In genomic region chr15:88828800-88829705, GRCm38 (mm10) we compare ENCODE assay signal across 8 mouse cellular contexts. TPM values are rescaled to one million over a fixed set of nuclear protein-coding genes. Genes with fewer than 3 reads are reported as not detected.
A peak's percentile ranks its signal among the peaks of the same experiment; 100 is the strongest.
DNase-seq lines count a peak whose midpoint lies in the region; ATAC-seq lines count a peak whose summit lies in the region.

No protein-coding gene starts in this region.

- peak; percentile 91 to 97 for DNase-seq in adrenal gland, adult (ENCODE audit: inconsistent age in 2 of 2, low spot score in 1 of 2)
- DNase-seq in embryo, embryonic 10.5 days (ENCODE audit: low spot score) = peak; percentile 91
- peak; percentile 76 for DNase-seq in gastrocnemius, postnatal 25 days
- peak; percentile 78 to 90 for DNase-seq in left cerebral cortex, postnatal 10 days (ENCODE audit: extremely low spot score in 1 of 2, low spot score in 2 of 2)
- DNase-seq in right cerebral cortex, postnatal 10 days (ENCODE audit: low spot score in 2 of 2) = peak; percentile 86 to 92
- DNase-seq in urinary bladder, postnatal 10 days (ENCODE audit: low spot score) = peak; percentile 74

- peak; percentile 91 for ATAC-seq in inflammation-experienced regulatory T-cells, adult 6 months
- peak; percentile 91 for ATAC-seq in megakaryocyte progenitor cell, adult 5-6 weeks (replicated peaks; ENCODE audit: poor library complexity)

- intact Hi-C loops in left cerebral cortex, postnatal 10 days (cut with DNase I) = loop anchor here (1.0 to 5.0 kb wide), 3 partner anchors 33 to 92 kb away; partner anchors contain the start of gene Pim3

RNA-seq across cellular contexts. Expression of gene Creld2, which starts 9.6 kb away (rescaled TPM):
- total RNA-seq in gastrocnemius, postnatal 25 days (2021) = 1 to 10 TPM; 9.8 to 9.9 TPM
- 10 to 100 TPM; 22.9 to 40.9 (median 28.4) TPM for polyA plus RNA-seq in inflammation-experienced regulatory T-cells, adult 6 months (2017; shearing (Covaris generic))
- 10 to 100 TPM; 14.2 to 18.8 TPM for total RNA-seq in left cerebral cortex, postnatal 10 days (2021)
- total RNA-seq in megakaryocyte progenitor cell, adult 5-6 weeks (2015) = 65.2 and 68.1 TPM in 2 replicates
- 117 and 124 TPM in 2 replicates for total RNA-seq in megakaryocyte progenitor cell, adult 5-6 weeks (2017)

RNA-seq across cellular contexts. Expression of gene Alg12, which starts 9.9 kb away (rescaled TPM):
- total RNA-seq in gastrocnemius, postnatal 25 days (2021) = 1 to 10 TPM; 3.5 to 5.2 TPM
- 10 to 100 TPM; 12.8 to 22.4 (median 15.8) TPM for polyA plus RNA-seq in inflammation-experienced regulatory T-cells, adult 6 months (2017; shearing (Covaris generic))
- 10 to 100 TPM in 1 of 2 experiments, 1 to 10 TPM in 1; 8.8 to 10.4 TPM for total RNA-seq in left cerebral cortex, postnatal 10 days (2021)
- 10.9 and 18.2 TPM in 2 replicates for total RNA-seq in megakaryocyte progenitor cell, adult 5-6 weeks (2015)
- 7.9 and 10.3 TPM in 2 replicates for total RNA-seq in megakaryocyte progenitor cell, adult 5-6 weeks (2017)

RNA-seq across cellular contexts. Expression of gene Pim3, which starts 32.9 kb away (rescaled TPM):
- 10 to 100 TPM; 20.6 to 22.2 TPM for total RNA-seq in gastrocnemius, postnatal 25 days (2021)
- 1 to 10 TPM; 3.0 to 4.1 (median 4.0) TPM for polyA plus RNA-seq in inflammation-experienced regulatory T-cells, adult 6 months (2017; shearing (Covaris generic))
- total RNA-seq in left cerebral cortex, postnatal 10 days (2021) = 10 to 100 TPM; 40.6 to 44.0 TPM
- 11.0 and 18.0 TPM in 2 replicates for total RNA-seq in megakaryocyte progenitor cell, adult 5-6 weeks (2015)
- 11.1 and 14.3 TPM in 2 replicates for total RNA-seq in megakaryocyte progenitor cell, adult 5-6 weeks (2017)

Comparison
In these comparisons a context has a peak if more than half of its experiments do, and no peak if none do; other contexts are left out.
1. Peak in every context shown above with its lines: DNase-seq and ATAC-seq.